Mouse (Mus musculus): Measurements from ENCODE around the gene Acvr1. TPM values are rescaled to one million over a fixed set of nuclear protein-coding genes. Genes with fewer than 3 reads are reported as not detected.

Gene Acvr1
- polyA plus RNA-seq, 1 experiment, result not detected

DNA sequence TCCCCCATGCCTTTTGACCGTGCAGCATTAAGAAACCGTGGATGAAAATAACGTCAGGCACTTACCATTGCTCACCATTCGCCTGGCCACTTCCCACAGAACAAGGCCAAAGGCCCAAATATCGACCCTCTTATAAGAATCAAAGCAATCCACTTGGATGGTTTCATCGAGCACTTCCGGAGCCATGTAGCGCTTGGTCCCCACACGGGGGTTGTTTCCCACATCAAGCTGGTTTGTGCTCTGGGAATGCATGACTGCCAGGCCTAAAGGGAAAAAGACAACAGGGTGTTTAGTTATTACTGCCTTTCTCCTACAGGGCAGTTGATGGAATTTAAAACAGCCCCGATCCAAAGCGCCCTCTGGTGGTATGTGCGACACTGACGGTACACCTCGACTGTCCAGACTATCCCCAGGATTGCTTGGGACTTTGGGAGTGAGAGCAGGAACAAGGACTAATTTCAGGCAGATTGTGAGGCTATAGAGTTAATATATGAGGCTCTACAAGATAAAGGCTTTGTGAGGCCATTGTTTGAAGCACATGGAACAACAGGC lies 108.1 kb downstream of the Acvr1 start:
- 79% methylated on average over 14 of the region's 14 CpGs for WGBS
- Histone ChIP-seq H3K27ac (ENCODE audit: insufficient read depth, low read depth, low read length) (peak overlapping the region; percentile 34; the same call in 1 of the 2 replicates), H3K4me3 (ENCODE audit: insufficient read depth, low read depth, low read length) (no peak overlapping the region), H3K4me1 (ENCODE audit: control insufficient read depth, insufficient read depth, low read length) (peaks cover 8% of the 10 kb centered on the region)
- TF ChIP-seq CTCF (IDR thresholded peaks at IDR 0.05; ENCODE audit: insufficient read depth, low read depth, low read length), result peak; percentile 49
- no peak for TF ChIP-seq POLR2A (IDR thresholded peaks at IDR 0.05; ENCODE audit: insufficient read depth, low read depth, low read length)

DNA sequence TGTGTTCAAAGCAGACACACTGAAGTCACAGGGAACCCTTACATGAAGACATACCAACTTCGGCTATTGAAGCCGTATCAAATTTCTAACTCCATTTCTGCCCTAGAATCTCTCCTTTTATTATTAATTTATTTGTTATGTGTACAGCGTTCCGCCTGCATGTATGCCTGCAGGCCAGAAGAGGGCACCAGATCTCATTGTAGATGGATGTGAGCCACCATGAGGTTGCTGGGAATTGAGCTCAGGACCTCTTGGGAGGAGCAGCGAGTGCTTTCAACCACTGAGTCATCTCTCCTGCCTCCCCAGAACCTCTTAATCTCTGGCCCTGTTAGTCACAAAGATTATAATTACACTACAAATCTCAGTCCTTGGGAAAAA lies 109.5 kb downstream of the Acvr1 start:
- Histone ChIP-seq H3K4me3 (ENCODE audit: insufficient read depth, low read depth, low read length) (no peak overlapping the region), H3K27ac (ENCODE audit: insufficient read depth, low read depth, low read length) (peak overlapping the region; percentile 5; the same call in 1 of the 2 replicates), H3K4me1 (ENCODE audit: control insufficient read depth, insufficient read depth, low read length) (peaks cover 11% of the 10 kb centered on the region)
- TF ChIP-seq CTCF (IDR thresholded peaks at IDR 0.05; ENCODE audit: insufficient read depth, low read depth, low read length) (no peak), POLR2A (IDR thresholded peaks at IDR 0.05; ENCODE audit: insufficient read depth, low read depth, low read length) (no peak)
- WGBS, result 89% methylated on average over 5 of the region's 5 CpGs

GRCm38 (mm10) chr2:58456843-58457487 lies 110.0 kb downstream of the Acvr1 start:
- 75% methylated on average over 8 of the region's 8 CpGs for WGBS
- Histone ChIP-seq H3K27ac (ENCODE audit: insufficient read depth, low read depth, low read length) (peak overlapping the region; percentile 5), H3K4me3 (ENCODE audit: insufficient read depth, low read depth, low read length) (no peak overlapping the region), H3K4me1 (ENCODE audit: control insufficient read depth, insufficient read depth, low read length) (peaks cover 11% of the 10 kb centered on the region)
- no peak for TF ChIP-seq CTCF (IDR thresholded peaks at IDR 0.05; ENCODE audit: insufficient read depth, low read depth, low read length)
- TF ChIP-seq POLR2A (IDR thresholded peaks at IDR 0.05; ENCODE audit: insufficient read depth, low read depth, low read length), result no peak

GRCm38 (mm10) chr2:58454095-58454865 lies 112.7 kb downstream of the Acvr1 start:
- TF ChIP-seq POLR2A (IDR thresholded peaks at IDR 0.05; ENCODE audit: insufficient read depth, low read depth, low read length) (no peak), CTCF (IDR thresholded peaks at IDR 0.05; ENCODE audit: insufficient read depth, low read depth, low read length) (no peak)
- WGBS, result 72% methylated on average over 16 of the region's 16 CpGs
- peaks cover 11% of the 10 kb centered on the region for H3K4me1 ChIP-seq (ENCODE audit: control insufficient read depth, insufficient read depth, low read length)
- H3K4me3 ChIP-seq (ENCODE audit: insufficient read depth, low read depth, low read length), result no peak overlapping the region
- peak overlapping the region; percentile 21; the same call in 1 of the 2 replicates for H3K27ac ChIP-seq (ENCODE audit: insufficient read depth, low read depth, low read length)

DNA sequence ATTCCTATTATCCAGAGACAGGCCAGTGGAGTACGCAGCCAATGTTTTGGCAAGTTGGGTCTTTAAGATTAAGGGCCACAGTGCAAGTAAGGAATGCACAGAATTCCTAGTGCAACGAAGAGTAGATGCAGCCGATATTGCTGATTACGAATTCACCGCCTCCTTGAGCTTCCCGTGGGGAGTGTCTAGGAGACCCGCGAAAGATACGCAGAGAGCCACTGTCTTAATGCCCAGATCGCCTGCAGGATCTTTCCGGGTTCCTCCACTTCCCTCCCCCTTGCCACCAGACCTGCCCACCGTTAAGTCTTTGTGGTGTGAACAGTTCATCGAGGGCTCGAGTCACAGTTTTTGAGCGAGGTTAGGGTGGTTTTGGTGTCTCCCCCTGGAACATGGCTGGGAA lies 120.0 kb downstream of the Acvr1 start:
- 94% methylated on average over 15 of the region's 15 CpGs for WGBS
- TF ChIP-seq POLR2A (IDR thresholded peaks at IDR 0.05; ENCODE audit: insufficient read depth, low read depth, low read length) (no peak), CTCF (IDR thresholded peaks at IDR 0.05; ENCODE audit: insufficient read depth, low read depth, low read length) (no peak)
- no peak overlapping the region for H3K4me3 ChIP-seq (ENCODE audit: insufficient read depth, low read depth, low read length)
- H3K4me1 ChIP-seq (ENCODE audit: control insufficient read depth, insufficient read depth, low read length), result no peaks in the 10 kb centered on the region
- no peak overlapping the region for H3K27ac ChIP-seq (ENCODE audit: insufficient read depth, low read depth, low read length)

- Histone ChIP-seq H3K4me3 (ENCODE audit: insufficient read depth, low read depth, low read length) (no peak overlapping the region), H3K27ac (ENCODE audit: insufficient read depth, low read depth, low read length) (no peak overlapping the region), H3K4me1 (ENCODE audit: control insufficient read depth, insufficient read depth, low read length) (no peaks in the 10 kb centered on the region)
- 84% methylated on average over 4 of the region's 4 CpGs for WGBS
- TF ChIP-seq POLR2A (IDR thresholded peaks at IDR 0.05; ENCODE audit: insufficient read depth, low read depth, low read length) (no peak), CTCF (IDR thresholded peaks at IDR 0.05; ENCODE audit: insufficient read depth, low read depth, low read length) (no peak)
Observed at GRCm38 (mm10) chr2:58443163-58443562, 123.8 kb downstream of the Acvr1 start.

GRCm38 (mm10) chr2:58436911-58437310 lies 130.0 kb downstream of the Acvr1 start:
- 69% methylated on average over 3 of the region's 3 CpGs for WGBS
- no peak overlapping the region for H3K4me3 ChIP-seq (ENCODE audit: insufficient read depth, low read depth, low read length)
- H3K4me1 ChIP-seq (ENCODE audit: control insufficient read depth, insufficient read depth, low read length), result no peaks in the 10 kb centered on the region
- TF ChIP-seq CTCF (IDR thresholded peaks at IDR 0.05; ENCODE audit: insufficient read depth, low read depth, low read length) (no peak), POLR2A (IDR thresholded peaks at IDR 0.05; ENCODE audit: insufficient read depth, low read depth, low read length) (no peak)
- no peak overlapping the region for H3K27ac ChIP-seq (ENCODE audit: insufficient read depth, low read depth, low read length)

- WGBS, result 96% methylated on average over 13 of the region's 13 CpGs
- TF ChIP-seq POLR2A (IDR thresholded peaks at IDR 0.05; ENCODE audit: insufficient read depth, low read depth, low read length) (no peak), CTCF (IDR thresholded peaks at IDR 0.05; ENCODE audit: insufficient read depth, low read depth, low read length) (no peak)
- no peaks in the 10 kb centered on the region for H3K4me1 ChIP-seq (ENCODE audit: control insufficient read depth, insufficient read depth, low read length)
- H3K4me3 ChIP-seq (ENCODE audit: insufficient read depth, low read depth, low read length), result no peak overlapping the region
- no peak overlapping the region for H3K27ac ChIP-seq (ENCODE audit: insufficient read depth, low read depth, low read length)
Observed at GRCm38 (mm10) chr2:58435507-58435906, 131.4 kb downstream of the Acvr1 start.

DNA sequence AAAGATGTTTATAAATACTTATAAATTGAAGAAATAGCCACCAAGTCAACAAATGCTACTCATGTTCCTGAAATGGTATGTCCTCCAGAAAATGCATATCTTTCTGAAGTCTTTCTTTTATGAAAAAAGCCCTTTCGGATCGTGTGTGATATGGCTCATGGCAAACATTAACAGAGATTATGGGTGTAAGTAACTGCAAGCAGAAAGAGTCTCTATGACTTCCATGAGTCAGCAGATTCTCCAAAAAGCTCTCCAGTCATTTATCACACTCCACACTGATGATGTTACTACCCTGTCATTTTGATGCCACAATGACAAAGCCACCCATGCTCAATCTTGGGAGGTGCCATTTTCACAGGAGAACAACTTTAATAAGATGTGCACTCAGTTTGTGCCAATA lies 132.5 kb downstream of the Acvr1 start:
- TF ChIP-seq POLR2A (IDR thresholded peaks at IDR 0.05; ENCODE audit: insufficient read depth, low read depth, low read length) (no peak), CTCF (IDR thresholded peaks at IDR 0.05; ENCODE audit: insufficient read depth, low read depth, low read length) (no peak)
- Histone ChIP-seq H3K27ac (ENCODE audit: insufficient read depth, low read depth, low read length) (no peak overlapping the region), H3K4me1 (ENCODE audit: control insufficient read depth, insufficient read depth, low read length) (no peaks in the 10 kb centered on the region), H3K4me3 (ENCODE audit: insufficient read depth, low read depth, low read length) (no peak overlapping the region)
- 96% methylated on average over 2 of the region's 2 CpGs for WGBS
